Mouse (Mus musculus) stomach, embryonic 14.5 days (tissue): Measurements from ENCODE around the gene Taar7d. TPM values are rescaled to one million over a fixed set of nuclear protein-coding genes. Genes with fewer than 3 reads are reported as not detected.
"Not testable (repeated sequence)": the region's sequence is repeated elsewhere in the genome, so short reads cannot be mapped to it uniquely, and the experiment has no call there.

Source experiments
- ATAC-seq: fragments of 200-750 bp; cut with Nextera tagmentation; 2 replicates; pipeline ENCODE4 v1.8.0; 2017; ENCODE audit warnings: low read depth, moderate TSS enrichment; ENCODE audit not compliant: insufficient number of reproducible peaks, insufficient read depth, low FRiP score
- H3K27ac ChIP-seq: fragments of 300-500 bp; sonication (generic); 2 replicates; pipeline ENCODE4 v1.5.1; 2014; ENCODE audit warnings: mild to moderate bottlenecking, low read length, moderate library complexity, mixed read lengths
- H3K27me3 ChIP-seq: fragments of 300-500 bp; sonication (generic); 2 replicates; pipeline ENCODE4 v1.6.1; 2014; ENCODE audit warnings: low read length, control low read depth, mixed read lengths; ENCODE audit not compliant: control insufficient read depth, insufficient read depth
- H3K36me3 ChIP-seq: fragments of 300-500 bp; sonication (generic); 2 replicates; pipeline ENCODE4 v1.6.1; 2014; ENCODE audit warnings: mild to moderate bottlenecking, control low read depth, low read length, moderate library complexity, mixed read lengths; ENCODE audit not compliant: control insufficient read depth, insufficient read depth
- H3K4me1 ChIP-seq: fragments of 300-500 bp; sonication (generic); 2 replicates; pipeline ENCODE4 v1.6.1; 2014; ENCODE audit warnings: low read length, control low read depth, mixed read lengths; ENCODE audit not compliant: control insufficient read depth, insufficient read depth
- H3K4me2 ChIP-seq: fragments of 300-500 bp; sonication (generic); replicated peaks from 2 replicates; pipeline ENCODE4 v1.6.1; 2014; ENCODE audit warnings: low read depth, low read length, control low read depth
- H3K4me3 ChIP-seq: fragments of 300-500 bp; sonication (generic); 2 replicates; pipeline ENCODE4 v1.5.1; 2014; ENCODE audit warnings: low read depth, low read length, control low read depth
- H3K9ac ChIP-seq: fragments of 300-500 bp; sonication (generic); replicated peaks from 2 replicates; pipeline ENCODE4 v1.6.1; 2014; ENCODE audit warnings: low read depth, mild to moderate bottlenecking, control low read depth, low read length, moderate library complexity, mixed read lengths
- H3K9me3 ChIP-seq: fragments of 300-500 bp; sonication (generic); 2 replicates; pipeline ENCODE4 v1.6.1; 2016; ENCODE audit warnings: low read depth, low read length, control low read depth; ENCODE audit not compliant: control insufficient read depth
- WGBS: fragments of 180-500 bp; shearing (Covaris S2); extraction: QIAGEN DNeasy Blood & Tissue Kit; methylation state at CpG from one replicate; pipeline ENCODE4 v1.1.7; 2014; 5-methylcytosine and 5-hydroxymethylcytosine counted together
- polyA plus RNA-seq: library from polyadenylated mRNA; unstranded; fragments of >200 nt; fragmentation: Nextera tagmentation; extraction: Ambion mirVana; gene quantifications from 2 replicates; pipeline ENCODE4 v1.2.1, GENCODE M21; 2014

Gene Taar7d
- polyA plus RNA-seq, 1 experiment from 2014 or later: not detected

GRCm38 (mm10) chr10:24007034-24007433 lies 20.0 kb upstream of the Taar7d start:
- no peaks in the 10 kb centered on the region for H3K9me3 ChIP-seq
- no peak for ATAC-seq

DNA sequence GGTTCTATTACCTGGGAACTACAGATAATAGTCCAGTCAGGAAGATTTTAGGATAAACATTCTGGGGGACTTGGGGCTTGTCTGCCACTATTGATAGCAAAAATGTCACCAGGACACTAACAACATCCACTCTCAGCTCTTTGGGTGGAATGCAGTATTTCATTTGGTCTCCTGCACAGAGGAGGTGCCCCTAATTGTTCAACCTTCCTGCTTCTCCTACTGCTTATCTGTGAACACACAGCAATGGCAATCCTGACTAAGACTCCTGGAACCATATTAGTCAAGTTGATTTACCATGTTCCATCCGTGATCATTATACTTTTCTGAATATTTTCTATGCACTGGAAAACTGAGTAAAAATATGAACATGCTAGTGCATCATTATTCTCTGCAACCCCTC lies 18.9 kb upstream of the Taar7d start:
- no peak overlapping the region for H3K4me2 ChIP-seq
- no peak for ATAC-seq
- no peak overlapping the region for H3K9ac ChIP-seq
- no peaks in the 10 kb centered on the region for H3K36me3 ChIP-seq
- no peak overlapping the region for H3K4me3 ChIP-seq
- H3K9me3 ChIP-seq: no peaks in the 10 kb centered on the region
- H3K27me3 ChIP-seq: no peaks in the 10 kb centered on the region
- 84% methylated on average over 1 of the region's 1 CpGs for WGBS
- no peak overlapping the region for H3K27ac ChIP-seq
- H3K4me1 ChIP-seq: no peaks in the 10 kb centered on the region

More at GRCm38 (mm10) chr10:24007034-24007433, 20.0 kb upstream of the Taar7d start:
- H3K9ac ChIP-seq: no peak overlapping the region
- WGBS: 24% methylated on average over 2 of the region's 2 CpGs
- H3K36me3 ChIP-seq: no peaks in the 10 kb centered on the region
- no peak overlapping the region for H3K4me2 ChIP-seq
- no peaks in the 10 kb centered on the region for H3K4me1 ChIP-seq
- H3K27ac ChIP-seq: no peak overlapping the region
- no peaks in the 10 kb centered on the region for H3K27me3 ChIP-seq
- H3K4me3 ChIP-seq: no peak overlapping the region

- Histone ChIP-seq H3K27ac (no peak overlapping the region), H3K36me3 (no peaks in the 10 kb centered on the region), H3K9ac (no peak overlapping the region), H3K4me2 (no peak overlapping the region), H3K9me3 (no peaks in the 10 kb centered on the region), H3K4me1 (no peaks in the 10 kb centered on the region), H3K27me3 (no peaks in the 10 kb centered on the region), H3K4me3 (no peak overlapping the region)
- no peak for ATAC-seq
Observed at GRCm38 (mm10) chr10:24031347-24031746, 4.3 kb downstream of the Taar7d start.

DNA sequence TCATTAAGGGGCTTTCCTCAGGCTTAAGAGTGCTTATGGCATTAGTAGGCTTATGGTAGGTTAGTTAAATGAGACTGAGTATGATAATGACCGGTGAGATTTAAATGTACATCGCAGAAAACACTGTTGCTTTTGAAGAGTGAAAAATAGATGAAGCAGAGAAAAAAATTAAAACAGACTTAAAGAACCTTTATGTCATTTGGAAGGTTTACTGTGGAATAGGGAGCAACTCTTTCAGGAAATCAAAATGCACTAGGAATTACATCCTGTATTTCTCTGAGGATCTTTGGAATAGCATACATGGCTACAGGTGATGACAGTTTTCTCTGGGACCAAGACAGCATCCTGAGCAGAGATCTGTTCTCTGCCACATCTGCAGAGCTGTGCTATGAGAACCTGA lies 10.3 kb downstream of the Taar7d start, which contains the start of gene Taar7e:
Gene Taar7e, plus strand, starts transcription at position 301 of the 400 bp plus-strand sequence.
- ATAC-seq: no peak
- no peaks in the 10 kb centered on the region for H3K9me3 ChIP-seq
- no peaks in the 10 kb centered on the region for H3K4me1 ChIP-seq
- H3K4me2 ChIP-seq: no peak within 1 kb of the TSS
- no peaks in the 10 kb centered on the region for H3K36me3 ChIP-seq
- H3K4me3 ChIP-seq: no peak within 1 kb of the TSS
- no peak within 1 kb of the TSS for H3K9ac ChIP-seq
- H3K27ac ChIP-seq: no peak within 1 kb of the TSS
- 91% methylated on average over 2 of the region's 2 CpGs for WGBS
- no peaks in the 10 kb centered on the region for H3K27me3 ChIP-seq

- Histone ChIP-seq H3K9me3 (no peaks in the 10 kb centered on the region), H3K27ac (no peak overlapping the region), H3K27me3 (no peaks in the 10 kb centered on the region), H3K4me3 (no peak overlapping the region), H3K4me2 (no peak overlapping the region), H3K36me3 (no peaks in the 10 kb centered on the region), H3K4me1 (no peaks in the 10 kb centered on the region), H3K9ac (no peak overlapping the region)
- ATAC-seq: no peak
- WGBS: 38% methylated on average over 2 of the region's 2 CpGs
Observed at GRCm38 (mm10) chr10:24040120-24040869, 13.3 kb downstream of the Taar7d start.

- no peak within 1 kb of the TSS for H3K9ac ChIP-seq
- ATAC-seq: no peak
- H3K9me3 ChIP-seq: no peaks in the 10 kb centered on the region
- no peak within 1 kb of the TSS for H3K4me2 ChIP-seq
- no peaks in the 10 kb centered on the region for H3K4me1 ChIP-seq
- no peak within 1 kb of the TSS for H3K27ac ChIP-seq
- no peak within 1 kb of the TSS for H3K4me3 ChIP-seq
- no peaks in the 10 kb centered on the region for H3K27me3 ChIP-seq
- no peaks in the 10 kb centered on the region for H3K36me3 ChIP-seq
Observed at GRCm38 (mm10) chr10:24049210-24049609, 22.2 kb downstream of the Taar7d start, which contains the start of gene Taar7f. Gene Taar7f (plus strand): TSS chr10:24049510.

GRCm38 (mm10) chr10:24052039-24052438 lies 25.0 kb downstream of the Taar7d start:
- Histone ChIP-seq H3K27ac (no peak overlapping the region), H3K36me3 (no peaks in the 10 kb centered on the region), H3K4me1 (no peaks in the 10 kb centered on the region), H3K9ac (no peak overlapping the region), H3K27me3 (no peaks in the 10 kb centered on the region), H3K9me3 (no peaks in the 10 kb centered on the region), H3K4me2 (no peak overlapping the region), H3K4me3 (no peak overlapping the region)
- ATAC-seq: no peak
- WGBS: 39% methylated on average over 5 of the region's 5 CpGs

DNA sequence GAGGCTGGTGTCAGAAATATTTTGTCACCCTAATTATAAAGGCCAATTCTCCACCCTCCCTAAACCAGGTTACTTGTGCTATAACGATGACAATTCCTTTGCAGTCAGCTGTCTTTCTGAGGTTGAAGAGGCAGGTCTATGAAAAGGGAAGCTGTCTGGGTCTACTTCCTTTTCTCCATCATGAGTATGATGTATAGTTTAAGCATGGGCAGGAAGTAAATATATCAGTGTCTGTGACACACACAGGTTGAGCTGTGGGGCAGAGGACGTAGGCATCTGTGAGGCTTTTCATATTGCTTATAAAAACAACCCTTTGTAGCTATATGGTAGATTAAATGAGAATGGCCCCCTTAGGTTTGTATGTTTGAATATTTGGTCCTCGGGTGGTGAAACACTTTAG lies 32.0 kb downstream of the Taar7d start:
- Histone ChIP-seq H3K27ac (no peak overlapping the region), H3K4me3 (no peak overlapping the region), H3K36me3 (no peaks in the 10 kb centered on the region), H3K27me3 (no peaks in the 10 kb centered on the region), H3K9me3 (no peaks in the 10 kb centered on the region), H3K9ac (no peak overlapping the region), H3K4me2 (no peak overlapping the region), H3K4me1 (no peaks in the 10 kb centered on the region)
- WGBS: 87% methylated on average over 3 of the region's 3 CpGs
- no peak for ATAC-seq

- not testable (repeated sequence) for H3K36me3 ChIP-seq, ATAC-seq, H3K9me3 ChIP-seq, H3K4me1 ChIP-seq, H3K4me3 ChIP-seq, H3K27ac ChIP-seq, H3K4me2 ChIP-seq, H3K9ac ChIP-seq, H3K27me3 ChIP-seq
- 38% methylated on average over 2 of the region's 2 CpGs for WGBS
Observed at GRCm38 (mm10) chr10:24074751-24075150, 47.7 kb downstream of the Taar7d start.
